Mouse (Mus musculus) lung, adult 10 weeks (tissue): Measurements from ENCODE around the gene Hist2h3c2. TPM values are rescaled to one million over a fixed set of nuclear protein-coding genes. Genes with fewer than 3 reads are reported as not detected.

ENCODE experiments used
- polyA plus RNA-seq: library from polyadenylated mRNA; stranded (reverse); fragments of 350-450 nt; fragmentation: Illumina TruSeq; extraction: RNeasy Lipid Tissue Mini Kit (QIAGEN cat#74804); gene quantifications from one replicate; pipeline ENCODE4 v1.2.3, GENCODE M21; 2014; ENCODE audit warnings: low read depth, low replicate concordance; ENCODE audit not compliant: insufficient read depth

Gene Hist2h3c2
- polyA plus RNA-seq = 6.1 TPM

GRCm38 (mm10) chr3:96238954-96239793 lies at the start of gene Hist2h3c2:
Gene Hist2h3c2, minus strand, starts transcription at chr3:96239127.

GRCm38 (mm10) chr3:96269511-96270474 lies 30.9 kb upstream of the Hist2h3c2 start, which contains the start of gene Hist2h2bb:
Gene Hist2h2bb, plus strand, starts transcription at chr3:96269752.

GRCm38 (mm10) chr3:96268051-96268775 lies 29.3 kb upstream of the Hist2h3c2 start, which contains the start of gene Hist2h3b:
Gene Hist2h3b, plus strand, starts transcription at chr3:96268654.

GRCm38 (mm10) chr3:96262979-96263550 lies 24.1 kb upstream of the Hist2h3c2 start, which contains the start of gene Hist2h4:
Gene Hist2h4, minus strand, starts transcription at chr3:96263311.

GRCm38 (mm10) chr3:96246427-96246856 lies 7.5 kb upstream of the Hist2h3c2 start, which contains the start of gene Hist2h3c1:
Gene Hist2h3c1, plus strand, starts transcription at chr3:96246685.

DNA sequence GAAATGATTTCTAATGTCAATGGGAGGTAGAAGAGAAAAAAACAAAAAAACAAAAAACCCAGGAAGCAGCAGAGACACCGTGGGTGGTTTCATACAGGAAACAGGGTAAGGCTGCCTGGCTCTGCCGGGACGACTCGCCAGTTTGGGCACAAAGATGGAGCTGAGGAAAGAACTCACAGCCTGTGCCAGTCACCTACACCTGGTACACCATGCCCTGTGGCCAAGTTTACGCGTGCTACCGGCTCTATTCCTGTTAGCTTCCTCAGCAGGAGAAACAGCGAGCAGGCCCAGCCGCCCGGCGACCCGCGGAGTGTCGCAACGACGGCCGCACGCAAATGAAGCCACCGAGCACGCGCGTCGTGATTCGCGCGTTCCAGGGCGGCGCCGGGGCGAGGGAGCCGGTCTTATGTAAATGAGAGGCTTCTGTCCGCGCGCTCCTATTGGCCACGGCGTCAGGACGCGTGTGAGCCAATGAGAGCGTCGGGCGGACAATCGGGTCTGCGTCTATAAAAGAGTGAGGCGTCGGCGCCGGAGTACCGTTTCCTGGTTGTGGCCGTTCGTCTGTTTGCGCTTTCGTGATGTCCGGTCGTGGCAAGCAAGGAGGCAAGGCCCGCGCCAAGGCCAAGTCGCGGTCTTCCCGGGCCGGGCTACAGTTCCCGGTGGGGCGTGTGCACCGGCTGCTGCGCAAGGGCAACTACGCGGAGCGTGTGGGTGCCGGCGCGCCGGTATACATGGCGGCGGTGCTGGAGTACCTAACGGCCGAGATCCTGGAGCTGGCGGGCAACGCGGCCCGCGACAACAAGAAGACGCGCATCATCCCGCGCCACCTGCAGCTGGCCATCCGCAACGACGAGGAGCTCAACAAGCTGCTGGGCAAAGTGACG lies 6.3 kb upstream of the Hist2h3c2 start, which contains the start of gene Hist2h2aa1:
Gene Hist2h2aa1, plus strand, starts transcription at position 495 of the 884 bp plus-strand sequence.

DNA sequence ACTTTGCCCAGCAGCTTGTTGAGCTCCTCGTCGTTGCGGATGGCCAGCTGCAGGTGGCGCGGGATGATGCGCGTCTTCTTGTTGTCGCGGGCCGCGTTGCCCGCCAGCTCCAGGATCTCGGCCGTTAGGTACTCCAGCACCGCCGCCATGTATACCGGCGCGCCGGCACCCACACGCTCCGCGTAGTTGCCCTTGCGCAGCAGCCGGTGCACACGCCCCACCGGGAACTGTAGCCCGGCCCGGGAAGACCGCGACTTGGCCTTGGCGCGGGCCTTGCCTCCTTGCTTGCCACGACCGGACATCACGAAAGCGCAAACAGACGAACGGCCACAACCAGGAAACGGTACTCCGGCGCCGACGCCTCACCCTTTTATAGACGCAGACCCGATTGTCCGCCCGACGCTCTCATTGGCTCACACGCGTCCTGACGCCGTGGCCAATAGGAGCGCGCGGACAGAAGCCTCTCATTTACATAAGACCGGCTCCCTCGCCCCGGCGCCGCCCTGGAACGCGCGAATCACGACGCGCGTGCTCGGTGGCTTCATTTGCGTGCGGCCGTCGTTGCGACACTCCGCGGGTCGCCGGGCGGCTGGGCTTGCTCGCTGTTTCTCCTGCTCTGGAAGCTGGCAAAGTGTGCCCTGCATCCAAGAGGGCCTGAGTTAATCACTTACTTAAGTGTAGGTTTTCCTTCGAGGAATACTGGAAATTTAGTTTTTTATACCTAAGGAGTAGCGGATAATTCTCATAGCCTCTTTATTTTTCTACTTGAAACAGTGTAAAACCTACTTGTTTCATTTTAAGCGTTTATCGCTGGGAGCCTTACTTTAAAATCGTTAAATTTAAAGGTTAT lies 1.2 kb upstream of the Hist2h3c2 start, which contains the start of gene Hist2h2aa2:
Gene Hist2h2aa2, minus strand, starts transcription at position 328 of the 850 bp plus-strand sequence.

GRCm38 (mm10) chr3:96220765-96221639 lies 17.9 kb downstream of the Hist2h3c2 start, which contains the start of the genes Hist2h2ac and Hist2h2be:
Gene Hist2h2ac, minus strand, starts transcription at chr3:96220880.
Gene Hist2h2be, plus strand, starts transcription at chr3:96221119.

GRCm38 (mm10) chr3:96219661-96220130 lies 19.2 kb downstream of the Hist2h3c2 start, which contains the start of the genes Bola1 and Hist2h2ab:
Gene Bola1, minus strand, starts transcription at chr3:96219709.
Gene Hist2h2ab, plus strand, starts transcription at chr3:96219865.

Other genes with a start within 250 kb of the Hist2h3c2 start
- 84.1 TPM for gene Plekho1, start 243.1 kb downstream of the Hist2h3c2 start, polyA plus RNA-seq
- gene Vps45, start 180.7 kb downstream of the Hist2h3c2 start, polyA plus RNA-seq = 19.7 TPM
- 14.2 TPM for gene Otud7b, start 134.6 kb downstream of the Hist2h3c2 start, polyA plus RNA-seq
- gene Mtmr11, start 77.1 kb downstream of the Hist2h3c2 start, polyA plus RNA-seq = 5.5 TPM
- 24.0 TPM for gene Sf3b4, start 66.8 kb downstream of the Hist2h3c2 start, polyA plus RNA-seq
- 0.72 TPM for gene Sv2a, start 58.0 kb downstream of the Hist2h3c2 start, polyA plus RNA-seq
- 43.7 TPM for gene Bola1, start 19.4 kb downstream of the Hist2h3c2 start, polyA plus RNA-seq
- gene Hist2h2ab, start 19.3 kb downstream of the Hist2h3c2 start, polyA plus RNA-seq = not detected
- not detected for gene Hist2h2ac, start 18.2 kb downstream of the Hist2h3c2 start, polyA plus RNA-seq
- gene Hist2h2be, start 18.0 kb downstream of the Hist2h3c2 start, polyA plus RNA-seq = 6.0 TPM
- 119 TPM for gene Hist2h2aa2, start 1.1 kb upstream of the Hist2h3c2 start, polyA plus RNA-seq
- gene Hist2h2aa1, start 6.4 kb upstream of the Hist2h3c2 start, polyA plus RNA-seq = 16.0 TPM
- not detected for gene Hist2h3c1, start 7.6 kb upstream of the Hist2h3c2 start, polyA plus RNA-seq
- not detected for gene Hist2h4, start 24.2 kb upstream of the Hist2h3c2 start, polyA plus RNA-seq
- gene Hist2h3b, start 29.5 kb upstream of the Hist2h3c2 start, polyA plus RNA-seq = not detected
- not detected for gene Hist2h2bb, start 30.6 kb upstream of the Hist2h3c2 start, polyA plus RNA-seq
- 5.0 TPM for gene Fcgr1, start 54.8 kb upstream of the Hist2h3c2 start, polyA plus RNA-seq
- not detected for gene BC107364, start 213.2 kb upstream of the Hist2h3c2 start, polyA plus RNA-seq